Mouse (Mus musculus) kidney, embryonic 15.5 days (tissue): ENCODE results near the gene Smug1. TPM values are rescaled to one million over a fixed set of nuclear protein-coding genes. Genes with fewer than 3 reads are reported as not detected.

ENCODE experiments used
- ATAC-seq: fragments of 200-750 bp; cut with Nextera tagmentation; replicated peaks from 2 replicates; pipeline ENCODE4 v1.8.0; 2017; ENCODE audit warnings: moderate TSS enrichment; ENCODE audit not compliant: low FRiP score
- H3K27ac ChIP-seq: fragments of 300-500 bp; sonication (generic); 2 replicates; pipeline ENCODE4 v1.5.1; 2015; ENCODE audit warnings: mild to moderate bottlenecking, inconsistent platforms
- H3K27me3 ChIP-seq: fragments of 300-500 bp; sonication (generic); 2 replicates; pipeline ENCODE4 v1.6.1; 2015; ENCODE audit warnings: inconsistent platforms
- H3K36me3 ChIP-seq: fragments of 300-500 bp; sonication (generic); 2 replicates; pipeline ENCODE4 v1.6.1; 2015; ENCODE audit warnings: inconsistent platforms
- H3K4me1 ChIP-seq: fragments of 300-500 bp; sonication (generic); 2 replicates; pipeline ENCODE4 v1.6.1; 2015; ENCODE audit warnings: inconsistent platforms
- H3K4me2 ChIP-seq: fragments of 300-500 bp; sonication (generic); 2 replicates; pipeline ENCODE4 v1.6.1; 2015; ENCODE audit warnings: moderate library complexity, mild to moderate bottlenecking, inconsistent platforms
- H3K4me3 ChIP-seq: fragments of 300-500 bp; sonication (generic); replicated peaks from 2 replicates; pipeline ENCODE4 v1.5.1; 2015; ENCODE audit warnings: mild to moderate bottlenecking, inconsistent platforms
- H3K9ac ChIP-seq: fragments of 300-500 bp; sonication (generic); 2 replicates; pipeline ENCODE4 v1.6.1; 2015; ENCODE audit warnings: mild to moderate bottlenecking, inconsistent platforms
- H3K9me3 ChIP-seq: fragments of 300-500 bp; sonication (generic); replicated peaks from 2 replicates; pipeline ENCODE4 v1.6.1; 2016; ENCODE audit warnings: inconsistent platforms
- WGBS: fragments of 180-500 bp; shearing (Covaris S2); methylation state at CpG from one replicate; pipeline ENCODE4 v1.1.7; 2015; ENCODE audit warnings: mixed read lengths; 5-methylcytosine and 5-hydroxymethylcytosine counted together
- polyA plus RNA-seq: library from polyadenylated mRNA; unstranded; fragments of >200 nt; fragmentation: Nextera tagmentation; extraction: Ambion mirVana; gene quantifications from 2 replicates; pipeline ENCODE4 v1.2.1, GENCODE M21; 2015

Smug1 gene
- polyA plus RNA-seq, 1 experiment from 2014 or later = 18.0 TPM

- H3K4me3 ChIP-seq = no peak overlapping the region
- no peak overlapping the region for H3K4me2 ChIP-seq
- H3K36me3 ChIP-seq = peaks cover 12% of the 10 kb centered on the region
- peaks cover 58% of the 10 kb centered on the region for H3K4me1 ChIP-seq
- H3K27ac ChIP-seq = no peak overlapping the region
- H3K9ac ChIP-seq = no peak overlapping the region
- H3K9me3 ChIP-seq = no peaks in the 10 kb centered on the region
- WGBS = 57% methylated on average over 6 of the region's 6 CpGs
- no peaks in the 10 kb centered on the region for H3K27me3 ChIP-seq
- ATAC-seq = no peak
These were observed 20.9 kb upstream of the Smug1 start for GRCm38 (mm10) chr15:103187803-103188202.

GRCm38 (mm10) chr15:103185462-103186198, 18.7 kb upstream of the Smug1 start:
- H3K4me1 ChIP-seq = peaks cover 50% of the 10 kb centered on the region
- peak overlapping the region; percentile 10; the same call in 1 of the 2 replicates for H3K27ac ChIP-seq
- 0 out of 2 replicates have a peak, but pooled peaks cover 5% of the 10 kb centered on the region for H3K27me3 ChIP-seq
- H3K4me3 ChIP-seq = no peak overlapping the region
- H3K4me2 ChIP-seq = no peak overlapping the region
- H3K9me3 ChIP-seq = no peaks in the 10 kb centered on the region
- H3K9ac ChIP-seq = no peak overlapping the region
- no peaks in the 10 kb centered on the region; the same call in 1 of the 2 replicates for H3K36me3 ChIP-seq
- WGBS = 49% methylated on average over 19 of the region's 19 CpGs
- ATAC-seq = no peak

DNA sequence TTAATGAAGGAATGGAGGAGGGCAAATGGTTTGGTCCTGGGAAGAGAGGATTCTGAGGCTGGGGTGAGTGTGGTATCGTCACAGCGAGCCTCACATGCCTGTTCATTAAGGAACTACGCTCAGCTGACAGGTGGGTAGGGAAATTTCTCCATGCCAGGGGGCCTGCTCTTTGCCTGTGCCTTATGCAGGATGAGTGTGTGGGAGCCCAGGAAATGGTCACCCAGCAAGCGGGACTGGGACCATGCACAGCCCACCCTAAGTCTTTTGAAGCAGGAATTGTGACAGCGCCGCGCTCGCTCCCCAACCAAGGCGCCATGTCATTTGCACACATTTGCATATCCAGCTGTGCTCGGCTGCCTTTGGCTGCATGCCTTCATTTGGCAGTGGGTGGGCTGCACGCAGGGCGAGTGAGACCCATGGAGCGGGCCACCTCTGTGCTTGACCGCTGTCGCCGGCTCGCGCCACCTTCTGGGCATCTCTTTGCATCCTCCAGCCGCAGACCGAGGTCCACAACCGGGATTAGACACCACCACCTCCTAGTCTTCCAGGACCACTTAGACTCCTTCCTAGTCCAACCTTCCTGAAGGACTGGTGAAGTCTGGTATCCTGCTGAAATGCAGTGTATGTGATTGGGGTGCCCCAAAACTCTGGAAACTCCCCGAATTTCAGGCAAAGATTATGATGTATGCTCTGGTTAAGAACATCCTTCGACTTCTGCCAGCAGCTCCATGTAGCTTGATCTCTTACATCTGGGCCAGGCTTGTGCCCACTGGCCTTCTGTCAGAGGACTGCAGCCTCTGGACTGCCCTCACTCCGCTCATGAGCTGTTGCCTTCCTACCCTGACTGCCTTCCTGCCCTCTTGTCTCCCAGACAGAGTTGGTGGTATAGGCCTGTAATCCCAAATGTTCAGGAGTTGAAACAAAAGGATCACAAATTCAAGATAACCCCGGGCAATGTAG, 17.0 kb upstream of the Smug1 start:
- H3K4me2 ChIP-seq = peak overlapping the region; percentile 77
- H3K9ac ChIP-seq = no peak overlapping the region
- peak overlapping the region; percentile 62 for H3K27ac ChIP-seq
- 11% methylated on average over 25 of the region's 25 CpGs for WGBS
- H3K9me3 ChIP-seq = no peaks in the 10 kb centered on the region
- peak; percentile 21; the same call in 1 of the 2 replicates for ATAC-seq
- H3K4me3 ChIP-seq = peak overlapping the region; percentile 46
- H3K27me3 ChIP-seq = 0 out of 2 replicates have a peak, but pooled peaks cover 18% of the 10 kb centered on the region
- H3K36me3 ChIP-seq = no peaks in the 10 kb centered on the region
- peaks cover 48% of the 10 kb centered on the region for H3K4me1 ChIP-seq

DNA sequence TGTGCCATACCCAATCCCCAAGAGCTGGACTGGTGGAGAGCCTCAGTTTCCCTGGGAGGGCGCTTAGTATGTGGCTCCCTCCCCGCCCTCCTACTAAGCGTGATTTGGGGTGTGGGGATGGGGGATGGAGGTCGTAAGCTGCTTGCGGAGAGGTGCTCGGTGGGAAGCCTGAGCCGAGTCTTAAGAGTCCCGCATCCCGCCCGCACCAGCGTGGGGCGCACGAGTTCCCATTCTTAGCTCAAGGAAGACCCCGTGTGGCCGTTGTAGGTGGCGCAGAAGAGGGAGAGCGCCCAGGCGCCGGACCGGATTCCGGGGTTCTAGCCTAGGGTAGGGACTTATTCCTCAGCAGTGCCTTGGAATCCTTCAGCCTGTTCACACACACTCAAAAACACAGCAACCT, 16.2 kb upstream of the Smug1 start:
- peaks cover 53% of the 10 kb centered on the region for H3K4me1 ChIP-seq
- peak overlapping the region; percentile 46 for H3K4me3 ChIP-seq
- H3K36me3 ChIP-seq = no peaks in the 10 kb centered on the region
- H3K27me3 ChIP-seq = 0 out of 2 replicates have a peak, but pooled peaks cover 22% of the 10 kb centered on the region
- under 1% methylated on average over 21 of the region's 21 CpGs for WGBS
- H3K9me3 ChIP-seq = no peaks in the 10 kb centered on the region
- peak overlapping the region; percentile 77 for H3K4me2 ChIP-seq
- ATAC-seq = peak; percentile 38; the same call in 1 of the 2 replicates
- H3K27ac ChIP-seq = peak overlapping the region; percentile 62; the same call in 1 of the 2 replicates
- peak overlapping the region; percentile 38; the same call in 1 of the 2 replicates for H3K9ac ChIP-seq

GRCm38 (mm10) chr15:103182166-103182790, 15.4 kb upstream of the Smug1 start:
- WGBS = under 1% methylated on average over 44 of the region's 48 CpGs
- peak overlapping the region; percentile 38; the same call in 1 of the 2 replicates for H3K9ac ChIP-seq

DNA sequence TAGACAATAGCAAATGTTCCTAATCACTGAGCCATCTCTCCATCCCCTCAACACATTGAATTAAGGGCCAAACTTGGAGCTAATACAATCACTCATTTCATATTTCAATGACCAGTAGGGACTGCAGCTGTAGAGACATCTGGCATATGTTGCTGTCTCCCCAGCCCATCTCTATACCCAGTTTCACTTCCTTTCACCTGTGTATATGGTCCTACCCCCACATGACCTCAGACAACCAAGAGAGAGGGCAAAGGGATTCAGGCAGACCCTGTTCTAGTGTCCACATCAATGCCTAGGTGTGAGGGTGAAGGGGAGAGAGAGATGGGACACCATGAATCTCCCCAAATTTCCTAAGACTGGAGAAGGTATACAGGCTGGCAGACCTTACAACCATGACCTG, 13.5 kb upstream of the Smug1 start:
- no peak overlapping the region for H3K4me2 ChIP-seq
- H3K27ac ChIP-seq = no peak overlapping the region
- peaks cover 62% of the 10 kb centered on the region for H3K4me1 ChIP-seq
- no peaks in the 10 kb centered on the region for H3K36me3 ChIP-seq
- no peak overlapping the region for H3K9ac ChIP-seq
- H3K9me3 ChIP-seq = no peaks in the 10 kb centered on the region
- no peak overlapping the region for H3K4me3 ChIP-seq
- ATAC-seq = no peak
- H3K27me3 ChIP-seq = peaks cover 34% of the 10 kb centered on the region

More at GRCm38 (mm10) chr15:103182166-103182790, 15.4 kb upstream of the Smug1 start:
- Histone ChIP-seq H3K27ac (no peak overlapping the region), H3K4me2 (peak overlapping the region; percentile 77), H3K4me1 (peaks cover 58% of the 10 kb centered on the region), H3K36me3 (no peaks in the 10 kb centered on the region), H3K9me3 (no peaks in the 10 kb centered on the region), H3K4me3 (peak overlapping the region; percentile 46), H3K27me3 (0 out of 2 replicates have a peak, but pooled peaks cover 22% of the 10 kb centered on the region)
- ATAC-seq = peak; percentile 35

GRCm38 (mm10) chr15:103178767-103179166, 11.9 kb upstream of the Smug1 start:
- H3K27me3 ChIP-seq = peaks cover 50% of the 10 kb centered on the region
- peaks cover 61% of the 10 kb centered on the region for H3K4me1 ChIP-seq
- H3K36me3 ChIP-seq = no peaks in the 10 kb centered on the region
- WGBS = 76% methylated on average over 1 of the region's 1 CpGs
- ATAC-seq = no peak
- H3K4me2 ChIP-seq = no peak overlapping the region
- no peak overlapping the region for H3K9ac ChIP-seq
- H3K9me3 ChIP-seq = no peaks in the 10 kb centered on the region
- H3K27ac ChIP-seq = 0 out of 2 replicates have a peak overlapping the region, but pooled peaks have one; percentile 78
- H3K4me3 ChIP-seq = no peak overlapping the region

DNA sequence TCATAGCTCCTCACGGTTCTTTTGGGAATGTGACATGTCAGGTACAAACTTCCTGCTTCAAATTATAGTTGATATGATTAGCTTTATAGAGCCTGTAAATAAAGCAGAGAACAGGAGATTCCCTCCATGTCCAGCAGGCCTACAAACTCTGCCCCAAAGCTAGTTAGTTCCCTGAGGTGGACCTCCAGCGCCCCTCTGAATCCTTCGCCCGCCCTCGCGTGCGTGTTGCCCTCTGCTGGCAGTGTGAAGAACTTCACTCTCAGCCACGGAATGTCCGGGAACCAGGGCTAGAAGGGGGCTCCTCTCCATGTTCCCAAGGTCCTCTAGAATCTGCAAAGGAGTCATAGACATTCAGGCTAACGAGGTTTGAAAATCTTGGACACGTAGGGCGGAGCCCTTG, 11.2 kb upstream of the Smug1 start:
- Histone ChIP-seq H3K27ac (peak overlapping the region; percentile 78; the same call in 1 of the 2 replicates), H3K27me3 (peaks cover 57% of the 10 kb centered on the region)
- WGBS = 10% methylated on average over 12 of the region's 12 CpGs

DNA sequence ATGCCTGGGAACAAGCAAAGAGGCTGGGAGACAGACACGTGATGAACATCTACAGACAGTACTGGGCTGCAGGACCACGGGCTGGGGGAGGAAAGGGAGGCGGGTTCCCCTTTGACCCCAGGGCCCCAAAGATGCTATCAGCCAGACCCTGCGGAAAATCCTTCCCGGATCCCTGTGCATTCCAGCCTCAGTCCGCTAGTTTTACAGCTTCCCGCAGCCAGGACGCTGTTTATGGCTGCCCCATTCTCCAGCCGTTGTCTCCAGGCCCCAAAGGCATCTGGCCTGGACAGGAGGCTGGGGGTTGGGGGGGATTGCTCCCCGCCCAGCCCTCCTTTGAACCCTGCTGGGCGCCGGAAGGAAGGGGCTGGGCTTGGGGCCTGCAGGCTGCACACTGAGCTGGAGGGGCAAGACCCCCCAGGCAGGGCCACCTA, 10.7 kb upstream of the Smug1 start:
- Histone ChIP-seq H3K4me1 (peaks cover 52% of the 10 kb centered on the region), H3K9ac (no peak overlapping the region), H3K4me3 (no peak overlapping the region), H3K27ac (peak overlapping the region; percentile 78), H3K9me3 (no peaks in the 10 kb centered on the region), H3K4me2 (peak overlapping the region; percentile 44), H3K36me3 (no peaks in the 10 kb centered on the region), H3K27me3 (peaks cover 62% of the 10 kb centered on the region)
- WGBS = 5% methylated on average over 12 of the region's 12 CpGs
- ATAC-seq = peak; percentile 44

More for the DNA sequence above, 11.2 kb upstream of the Smug1 start:
- Histone ChIP-seq H3K9me3 (no peaks in the 10 kb centered on the region), H3K4me3 (no peak overlapping the region), H3K36me3 (no peaks in the 10 kb centered on the region), H3K4me1 (peaks cover 55% of the 10 kb centered on the region), H3K4me2 (peak overlapping the region; percentile 44; the same call in 1 of the 2 replicates), H3K9ac (no peak overlapping the region)
- no peak for ATAC-seq

GRCm38 (mm10) chr15:103176874-103177421, 10.1 kb upstream of the Smug1 start:
- peak overlapping the region; percentile 78 for H3K27ac ChIP-seq
- peaks cover 54% of the 10 kb centered on the region for H3K4me1 ChIP-seq
- H3K27me3 ChIP-seq = peaks cover 69% of the 10 kb centered on the region
- no peak overlapping the region for H3K4me3 ChIP-seq
- no peaks in the 10 kb centered on the region for H3K9me3 ChIP-seq
- H3K4me2 ChIP-seq = peak overlapping the region; percentile 44
- H3K36me3 ChIP-seq = no peaks in the 10 kb centered on the region
- H3K9ac ChIP-seq = no peak overlapping the region
- peak; percentile 78 for ATAC-seq
- WGBS = under 1% methylated on average over 18 of the region's 18 CpGs

DNA sequence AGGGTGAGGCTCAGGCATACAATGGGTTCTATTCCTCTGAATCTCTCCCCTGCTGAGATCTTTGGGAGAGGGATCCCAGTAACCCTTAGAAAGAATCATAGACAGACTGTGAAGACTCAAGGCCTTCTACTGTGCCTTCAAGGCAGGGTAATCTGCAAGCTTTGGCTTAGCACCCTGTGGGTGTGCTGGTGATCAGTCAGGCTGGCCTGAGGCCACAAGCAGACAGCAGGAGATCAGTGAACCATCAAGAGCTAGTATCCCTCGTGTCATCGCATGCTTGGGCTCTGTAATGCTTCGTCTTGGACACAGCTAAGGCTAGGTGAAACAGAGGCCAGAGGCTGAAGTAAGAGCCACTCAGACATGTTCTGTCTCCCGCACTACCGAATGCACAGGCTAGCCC, 6.4 kb upstream of the Smug1 start:
- no peak for ATAC-seq
- WGBS = 68% methylated on average over 5 of the region's 5 CpGs
- Histone ChIP-seq H3K36me3 (no peaks in the 10 kb centered on the region), H3K4me1 (peaks cover 68% of the 10 kb centered on the region), H3K9me3 (no peaks in the 10 kb centered on the region), H3K4me2 (no peak overlapping the region), H3K4me3 (no peak overlapping the region), H3K27ac (no peak overlapping the region), H3K27me3 (peaks cover 84% of the 10 kb centered on the region), H3K9ac (no peak overlapping the region)
